9 mouse cellular contexts compared by ENCODE assay signal in genomic region chr7:139969348-139970130, GRCm38 (mm10). TPM values are rescaled to one million over a fixed set of nuclear protein-coding genes. Genes with fewer than 3 reads are reported as not detected.
DNase-seq lines count a peak whose midpoint lies in the region; ATAC-seq lines count a peak whose summit lies in the region.
"Had no signal": no experiment of that assay in that cellular context is flagged by ENCODE, and none has a peak within 500 bp of the region (broad histone marks: within the 10 kb centered on the region; RNA-seq: fewer than 3 reads in every experiment).

No protein-coding gene starts in this region.

- DNase-seq in cerebellum, adult 11 months, result peak; percentile 78
- peak; percentile 85 for DNase-seq in ZHBTc4 (ENCODE audit: low read depth, low spot score)
- peak; percentile 63 for DNase-seq in embryo, embryonic 11.5 days (ENCODE audit: low read depth, low spot score)
- peak; percentile 73 to 76 for DNase-seq in left cerebral cortex, adult 8-10 months (ENCODE audit: low spot score in 2 of 2)
- DNase-seq in naive thymus-derived CD4-positive, alpha-beta T cell, adult 2 months (ENCODE audit: low read depth), result peak; percentile 89
- DNase-seq in spleen, postnatal 36 days (ENCODE audit: low spot score in 2 of 2), result peak; percentile 61 to 63

- ATAC-seq in cerebellum, adult (ENCODE audit: insufficient number of reproducible peaks, low FRiP score, low TSS enrichment), result no peak
- peak; percentile 18; the same call in 1 of the 2 replicates for ATAC-seq in granulocyte monocyte progenitor cell, adult 5-6 weeks (replicated peaks; ENCODE audit: poor library complexity, severe bottlenecking)
- ATAC-seq: Patski had no signal

RNA-seq across cellular contexts. Expression of gene 6430531B16Rik, which starts 9.0 kb away (rescaled TPM):
- total RNA-seq in granulocyte monocyte progenitor cell, adult 5-6 weeks (2014; fragmentation: Nextera tagmentation), result 0.62 TPM in 1 of 2 replicates, not detected in the other
- total RNA-seq in granulocyte monocyte progenitor cell, adult 5-6 weeks (2017), result 0.52 TPM in 1 of 2 replicates, not detected in the other
- total RNA-seq in left cerebral cortex, adult 8-10 months (2022), result 1 to 10 TPM; 1.1 to 1.7 (median 1.2) TPM

RNA-seq across cellular contexts. Expression of gene Adam8, which starts 22.8 kb away (rescaled TPM):
- total RNA-seq in granulocyte monocyte progenitor cell, adult 5-6 weeks (2014; fragmentation: Nextera tagmentation), result 0.38 TPM in 1 of 2 replicates, not detected in the other
- total RNA-seq in granulocyte monocyte progenitor cell, adult 5-6 weeks (2017), result 0.99 and 1.3 TPM in 2 replicates
- 1 to 10 TPM; 1.1 to 3.6 (median 1.9) TPM for total RNA-seq in left cerebral cortex, adult 8-10 months (2022)

RNA-seq across cellular contexts. Expression of gene Utf1, which starts 25.9 kb away (rescaled TPM):
- not detected in 2 replicates for total RNA-seq in granulocyte monocyte progenitor cell, adult 5-6 weeks (2014; fragmentation: Nextera tagmentation)
- total RNA-seq in granulocyte monocyte progenitor cell, adult 5-6 weeks (2017), result not detected in 2 replicates
- not detected for total RNA-seq in left cerebral cortex, adult 8-10 months (2022)
